Mouse (Mus musculus) inflammation-experienced regulatory T-cells, adult 16 weeks (primary cell): Measurements from ENCODE around the gene Olfml2a. TPM values are rescaled to one million over a fixed set of nuclear protein-coding genes. Genes with fewer than 3 reads are reported as not detected.

ENCODE experiments used
- polyA plus RNA-seq: library from polyadenylated mRNA; unstranded; fragments of 100-300 nt; shearing (Covaris generic); gene quantifications from one replicate; pipeline ENCODE4 v1.2.1, GENCODE M21; 2017

The Olfml2a gene
- not detected for polyA plus RNA-seq

DNA sequence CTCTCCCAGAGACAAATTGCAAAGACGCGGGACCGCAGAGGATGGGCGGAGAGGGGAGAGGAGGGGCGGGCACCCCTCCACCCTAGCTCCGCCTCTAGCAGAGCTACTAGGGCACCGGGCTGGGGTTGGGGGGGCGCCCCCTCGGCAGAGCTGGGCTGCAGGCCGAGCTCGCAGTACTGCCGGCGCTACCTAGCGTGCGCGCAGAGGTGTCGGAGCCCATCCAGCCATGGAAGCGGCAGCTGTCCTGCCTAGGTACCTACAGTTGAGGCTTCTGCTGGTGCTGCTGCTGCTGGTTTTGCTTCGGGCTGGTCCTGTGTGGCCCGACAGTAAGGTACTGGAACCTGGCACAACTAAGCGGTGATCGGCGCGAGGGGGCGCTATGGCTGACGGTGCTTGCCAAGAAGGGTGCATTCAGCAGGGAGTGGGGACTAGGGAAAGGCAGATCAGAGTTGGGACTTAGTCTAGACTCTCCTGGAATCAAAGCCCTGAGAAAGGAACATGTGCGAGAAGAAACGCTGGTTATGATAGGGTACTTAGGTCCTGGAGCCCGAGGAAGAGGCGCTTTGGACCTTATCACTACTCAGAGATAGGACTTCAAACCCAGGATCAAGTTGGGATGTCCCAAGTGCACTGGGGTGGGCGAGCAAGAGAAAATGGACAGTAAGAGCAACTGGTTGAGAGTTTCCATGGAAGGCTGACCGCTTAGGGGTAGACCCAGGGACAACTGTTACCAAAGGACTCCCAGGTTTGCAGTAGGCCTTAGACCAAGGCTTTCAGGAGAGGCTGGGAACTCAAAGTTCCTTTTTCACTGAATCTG lies at the start of gene Olfml2a:
Gene Olfml2a (plus strand): TSS at position 128 of the 817 bp plus-strand sequence.

DNA sequence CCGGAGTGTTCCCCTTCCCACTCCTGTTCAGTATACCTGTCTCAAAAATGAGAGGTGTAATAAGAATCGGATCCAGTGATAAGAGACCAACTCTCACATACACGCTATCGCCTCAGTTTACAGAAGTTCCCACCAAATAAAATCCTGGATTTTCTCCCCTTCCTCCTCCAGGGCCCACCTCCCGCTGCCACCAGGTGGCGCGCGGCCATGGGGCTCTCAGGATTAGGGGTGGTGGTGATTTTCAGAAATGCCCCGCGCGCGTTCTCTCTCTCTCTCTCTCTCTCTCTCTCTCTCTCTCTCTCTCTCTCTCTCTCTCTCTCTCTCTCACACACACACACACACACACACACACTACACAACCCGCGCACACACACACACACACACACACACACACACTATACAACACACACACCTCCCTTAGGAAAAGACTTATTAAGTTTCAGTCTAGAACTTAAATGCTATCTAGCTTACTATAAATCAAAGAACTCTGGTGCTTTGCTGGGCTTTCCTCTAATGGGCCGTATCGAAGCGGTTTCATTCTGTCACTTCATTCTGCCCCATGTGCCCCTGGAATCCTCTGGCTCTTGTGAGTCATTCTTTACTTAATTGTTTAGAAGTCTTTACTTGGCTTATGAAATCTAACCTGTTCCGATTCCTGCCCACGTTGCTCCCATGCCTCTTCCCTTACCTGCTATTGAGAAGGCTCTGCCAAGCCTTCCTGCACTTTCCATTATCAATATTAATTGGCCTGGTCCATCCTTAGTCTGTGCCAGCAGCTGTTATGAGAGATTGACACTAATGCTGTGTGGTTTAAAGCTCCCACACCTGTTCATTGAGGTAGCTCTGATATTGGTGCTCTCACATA lies 4.4 kb upstream of the Olfml2a start, which contains the start of gene Nr6a1:
Gene Nr6a1 (minus strand): TSS at position 574 of the 865 bp plus-strand sequence.

DNA sequence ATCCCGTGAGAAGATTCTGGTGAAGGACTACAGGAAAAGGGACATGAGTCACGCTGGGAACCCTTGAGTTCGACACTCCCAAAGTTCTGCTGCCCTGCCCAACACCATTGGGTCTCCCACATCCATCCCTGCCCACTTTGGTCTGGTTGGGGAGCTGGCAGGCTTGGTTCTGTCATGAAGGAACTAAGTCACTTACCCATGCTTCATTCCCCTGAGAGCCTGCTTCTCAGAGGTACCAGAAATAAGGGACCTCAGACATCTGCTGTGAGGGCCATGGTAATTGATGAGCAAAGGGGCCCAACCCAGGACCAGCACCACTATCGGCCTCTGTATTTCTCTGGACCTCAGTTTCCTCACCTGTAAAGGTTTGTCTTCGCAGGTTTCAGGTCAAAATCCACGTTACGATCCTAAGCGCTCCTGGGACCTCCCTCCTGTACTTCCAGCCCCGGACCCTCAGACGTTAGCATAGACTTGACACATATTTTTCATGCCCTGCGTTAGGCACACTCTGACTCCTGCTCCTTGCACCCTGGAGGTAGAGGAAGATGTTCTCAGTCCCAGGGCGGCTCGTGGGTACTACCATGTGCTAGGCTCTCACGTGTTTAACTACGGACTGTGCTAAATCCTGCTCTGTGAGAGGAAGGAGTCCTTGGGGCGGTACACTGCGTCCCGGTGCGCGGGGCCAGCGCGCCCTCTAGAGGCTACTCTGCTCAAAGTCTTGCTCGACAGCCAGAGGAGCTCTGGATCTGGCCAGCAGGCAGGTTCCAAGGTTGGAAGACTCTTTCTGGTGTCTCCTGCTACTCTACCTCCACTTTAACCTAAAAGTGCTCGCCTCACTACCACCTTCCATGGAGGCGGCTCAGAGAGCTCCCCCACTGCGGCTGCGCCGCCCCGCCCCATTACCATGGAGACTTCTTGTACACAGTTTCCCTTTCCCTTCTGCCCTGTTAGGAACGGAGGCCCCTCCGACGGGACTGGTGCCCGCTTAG lies 65.9 kb downstream of the Olfml2a start, which contains the start of gene Wdr38:
Gene Wdr38 (plus strand): TSS at position 91 of the 989 bp plus-strand sequence.

DNA sequence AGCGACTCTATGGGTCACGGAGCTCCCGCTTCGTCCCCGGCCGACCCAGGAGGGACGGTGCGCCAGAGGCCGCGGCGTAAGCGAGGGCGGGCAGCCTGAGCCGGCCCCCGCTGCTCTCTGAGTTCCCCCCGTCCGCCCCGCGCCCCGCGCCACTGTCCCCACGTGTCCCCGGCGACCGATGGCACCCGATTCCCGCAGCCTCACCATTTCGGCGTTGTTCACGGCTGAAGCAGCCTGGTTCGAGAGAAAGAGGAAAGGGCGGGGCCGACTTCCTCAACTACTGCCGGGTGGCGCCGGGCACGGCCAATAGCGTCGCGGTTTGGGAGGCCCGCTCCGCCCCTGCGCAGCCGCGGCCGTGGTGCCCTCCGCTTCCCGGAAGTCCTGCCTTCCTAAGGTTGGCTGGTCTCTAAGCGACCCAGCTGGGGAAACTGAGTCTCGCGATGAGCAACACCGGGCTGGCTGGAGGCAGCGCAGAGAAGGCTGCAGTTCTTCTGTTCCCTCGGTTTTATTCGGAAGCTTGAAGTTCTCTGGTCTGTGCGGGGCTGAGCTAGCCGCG lies 73.2 kb downstream of the Olfml2a start, which contains the start of gene Arpc5l:
Gene Arpc5l (plus strand): TSS at position 469 of the 556 bp plus-strand sequence.

DNA sequence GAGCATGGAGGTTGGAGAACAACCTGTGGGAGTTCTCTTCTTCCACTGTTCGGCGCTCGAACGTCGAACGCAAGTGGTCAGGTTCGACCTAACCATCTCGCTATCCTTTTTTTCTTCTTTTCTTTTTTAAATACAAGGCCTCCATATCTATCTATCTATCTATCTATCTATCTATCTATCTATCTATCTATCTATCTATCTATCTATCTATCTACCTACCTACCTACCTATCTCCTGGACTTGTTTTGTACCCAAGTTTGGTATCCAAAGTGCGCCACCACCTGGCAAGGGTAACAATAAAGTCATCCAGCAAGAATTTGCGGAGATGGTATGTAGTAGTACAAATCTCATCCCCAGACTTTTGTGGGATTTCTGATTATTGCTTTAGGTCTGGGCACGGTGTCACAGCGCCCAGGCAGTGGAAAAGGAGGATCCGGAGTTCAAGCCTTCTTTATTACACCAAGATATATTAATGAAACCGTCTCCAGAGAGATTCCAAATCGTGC lies 73.8 kb downstream of the Olfml2a start, which contains the start of gene Rpl35:
Gene Rpl35 (minus strand): TSS at position 51 of the 506 bp plus-strand sequence.

Other genes starting within 250 kb of the Olfml2a start
- not detected for gene Nr5a1, start 217.4 kb upstream of the Olfml2a start, polyA plus RNA-seq
- 1.2 TPM for gene Nr6a1, start 4.3 kb upstream of the Olfml2a start, polyA plus RNA-seq
- 2.0 TPM for gene Wdr38, start 65.5 kb downstream of the Olfml2a start, polyA plus RNA-seq
- 244 TPM for gene Arpc5l, start 73.4 kb downstream of the Olfml2a start, polyA plus RNA-seq
- gene Rpl35, start 73.6 kb downstream of the Olfml2a start, polyA plus RNA-seq, result 402 TPM
- 50.8 TPM for gene Golga1, start 133.6 kb downstream of the Olfml2a start, polyA plus RNA-seq